Mouse (Mus musculus) forebrain, embryonic 12.5 days (tissue): Measurements from ENCODE around the gene Mamdc2. TPM values are rescaled to one million over a fixed set of nuclear protein-coding genes. Genes with fewer than 3 reads are reported as not detected.

Source experiments
- ATAC-seq: fragments of 200-750 bp; cut with Nextera tagmentation; 2 replicates; pipeline ENCODE4 v1.8.0; 2017; ENCODE audit warnings: moderate TSS enrichment; ENCODE audit not compliant: low FRiP score
- H3K27ac ChIP-seq: fragments of 300-500 bp; sonication (generic); 2 replicates; pipeline ENCODE4 v1.5.1; 2016; ENCODE audit warnings: mild to moderate bottlenecking
- H3K27me3 ChIP-seq: fragments of 300-500 bp; sonication (generic); 2 replicates; pipeline ENCODE4 v1.6.1; 2016; ENCODE audit warnings: mild to moderate bottlenecking
- H3K36me3 ChIP-seq: fragments of 300-500 bp; sonication (generic); replicated peaks from 2 replicates; pipeline ENCODE4 v1.6.1; 2016; ENCODE audit warnings: mild to moderate bottlenecking
- H3K4me1 ChIP-seq: fragments of 300-500 bp; sonication (generic); 2 replicates; pipeline ENCODE4 v1.6.1; 2016
- H3K4me2 ChIP-seq: fragments of 300-500 bp; sonication (generic); 2 replicates; pipeline ENCODE4 v1.6.1; 2016; ENCODE audit warnings: mild to moderate bottlenecking, moderate library complexity
- H3K4me3 ChIP-seq: fragments of 300-500 bp; sonication (generic); replicated peaks from 2 replicates; pipeline ENCODE4 v1.5.1; 2016; ENCODE audit warnings: mild to moderate bottlenecking
- H3K9ac ChIP-seq: fragments of 300-500 bp; sonication (generic); 2 replicates; pipeline ENCODE4 v1.6.1; 2016; ENCODE audit warnings: mild to moderate bottlenecking
- H3K9me3 ChIP-seq: fragments of 300-500 bp; sonication (generic); 2 replicates; pipeline ENCODE4 v1.6.1; 2016
- WGBS: fragments of 180-500 bp; shearing (Covaris S2); methylation state at CpG from one replicate; pipeline ENCODE4 v1.1.7; 2016; 5-methylcytosine and 5-hydroxymethylcytosine counted together
- polyA plus RNA-seq: library from polyadenylated mRNA; unstranded; fragments of >200 nt; fragmentation: Nextera tagmentation; extraction: Ambion mirVana; gene quantifications from 2 replicates; pipeline ENCODE4 v1.2.1, GENCODE M21; 2016

Gene Mamdc2
- polyA plus RNA-seq, 1 experiment from 2014 or later, result 1.5 TPM

- ATAC-seq, result no peak
- Histone ChIP-seq H3K27ac (no peak overlapping the region), H3K36me3 (no peaks in the 10 kb centered on the region), H3K27me3 (no peaks in the 10 kb centered on the region), H3K9me3 (no peaks in the 10 kb centered on the region), H3K4me1 (no peaks in the 10 kb centered on the region), H3K4me2 (no peak overlapping the region), H3K9ac (no peak overlapping the region), H3K4me3 (no peak overlapping the region)
- 91% methylated on average over 1 of the region's 1 CpGs for WGBS
Measured at GRCm38 (mm10) chr19:23298917-23299316, 149.3 kb downstream of the Mamdc2 start.

GRCm38 (mm10) chr19:23297191-23297590, 151.1 kb downstream of the Mamdc2 start:
- no peak for ATAC-seq

GRCm38 (mm10) chr19:23289251-23289650, 159.0 kb downstream of the Mamdc2 start:
- Histone ChIP-seq H3K4me2 (no peak overlapping the region), H3K9me3 (no peaks in the 10 kb centered on the region), H3K27ac (no peak overlapping the region), H3K9ac (no peak overlapping the region), H3K27me3 (no peaks in the 10 kb centered on the region), H3K4me3 (no peak overlapping the region), H3K36me3 (no peaks in the 10 kb centered on the region), H3K4me1 (no peaks in the 10 kb centered on the region)
- WGBS, result 79% methylated on average over 1 of the region's 1 CpGs
- no peak for ATAC-seq

More at GRCm38 (mm10) chr19:23297191-23297590, 151.1 kb downstream of the Mamdc2 start:
- Histone ChIP-seq H3K9ac (no peak overlapping the region), H3K4me2 (no peak overlapping the region), H3K4me3 (no peak overlapping the region), H3K27ac (no peak overlapping the region), H3K36me3 (no peaks in the 10 kb centered on the region), H3K9me3 (no peaks in the 10 kb centered on the region), H3K4me1 (no peaks in the 10 kb centered on the region), H3K27me3 (no peaks in the 10 kb centered on the region)

- no peaks in the 10 kb centered on the region for H3K27me3 ChIP-seq
- 53% methylated on average over 8 of the region's 8 CpGs for WGBS
Measured at GRCm38 (mm10) chr19:23281911-23282660, 166.2 kb downstream of the Mamdc2 start.

DNA sequence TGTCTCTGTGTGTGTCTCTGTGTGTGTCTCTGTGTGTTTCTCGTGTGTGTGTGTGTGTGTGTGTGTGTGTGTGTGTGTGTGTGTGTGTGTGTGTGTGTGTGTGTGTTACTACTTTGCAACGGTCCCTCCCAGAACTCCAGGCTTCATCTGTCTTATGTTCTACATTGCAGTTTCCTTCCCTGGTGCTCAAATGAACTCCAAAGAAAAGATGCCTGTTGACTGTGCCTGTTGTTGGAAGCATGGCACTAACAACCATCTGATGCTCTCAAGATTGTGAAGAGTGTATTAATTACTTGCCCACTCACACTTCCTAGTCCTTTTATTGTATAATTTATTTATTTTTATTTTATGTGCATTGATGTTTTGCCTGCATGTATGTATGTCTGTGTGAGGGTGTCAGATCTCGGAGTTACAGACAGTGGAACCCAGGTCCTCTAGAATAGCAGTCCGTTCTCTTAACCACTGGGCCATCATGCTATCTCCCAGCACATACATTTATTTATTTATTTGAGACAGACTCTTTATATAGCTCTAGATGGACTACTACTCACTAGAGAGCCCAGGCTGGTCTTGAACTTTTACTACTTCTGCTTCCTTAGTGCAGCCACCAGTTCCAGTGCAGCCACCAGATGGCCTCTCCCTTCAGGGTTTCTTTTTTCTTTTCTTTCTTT, 174.1 kb downstream of the Mamdc2 start:
- peak overlapping the region; percentile 78 for H3K27ac ChIP-seq
- 80% methylated on average over 3 of the region's 4 CpGs for WGBS
- H3K4me2 ChIP-seq, result peak overlapping the region; percentile 61

More at GRCm38 (mm10) chr19:23281911-23282660, 166.2 kb downstream of the Mamdc2 start:
- ATAC-seq, result no peak
- H3K4me3 ChIP-seq, result no peak overlapping the region
- H3K4me1 ChIP-seq, result no peaks in the 10 kb centered on the region
- no peak overlapping the region for H3K4me2 ChIP-seq
- no peaks in the 10 kb centered on the region for H3K36me3 ChIP-seq
- no peak overlapping the region for H3K9ac ChIP-seq
- H3K27ac ChIP-seq, result no peak overlapping the region
- no peaks in the 10 kb centered on the region for H3K9me3 ChIP-seq

GRCm38 (mm10) chr19:23273355-23274053, 174.7 kb downstream of the Mamdc2 start, which contains the start of gene Smc5:
Gene Smc5, minus strand, starts transcription at chr19:23273897.
- Histone ChIP-seq H3K4me2 (peak within 1 kb of the TSS; percentile 61), H3K4me3 (peak within 1 kb of the TSS; percentile 86), H3K9me3 (no peaks in the 10 kb centered on the region), H3K36me3 (peaks cover 2% of the 10 kb centered on the region), H3K9ac (peak within 1 kb of the TSS; percentile 91), H3K4me1 (peaks cover 14% of the 10 kb centered on the region), H3K27me3 (no peaks in the 10 kb centered on the region), H3K27ac (peak within 1 kb of the TSS; percentile 78)
- ATAC-seq, result peak; percentile 97
- WGBS, result under 1% methylated on average over 68 of the region's 69 CpGs

More for the DNA sequence above, 174.1 kb downstream of the Mamdc2 start:
- ATAC-seq, result peak; percentile 33
- no peaks in the 10 kb centered on the region for H3K27me3 ChIP-seq
- peaks cover 14% of the 10 kb centered on the region for H3K4me1 ChIP-seq
- peak overlapping the region; percentile 91 for H3K9ac ChIP-seq
- H3K36me3 ChIP-seq, result no peaks in the 10 kb centered on the region
- H3K9me3 ChIP-seq, result no peaks in the 10 kb centered on the region
- peak overlapping the region; percentile 86 for H3K4me3 ChIP-seq

DNA sequence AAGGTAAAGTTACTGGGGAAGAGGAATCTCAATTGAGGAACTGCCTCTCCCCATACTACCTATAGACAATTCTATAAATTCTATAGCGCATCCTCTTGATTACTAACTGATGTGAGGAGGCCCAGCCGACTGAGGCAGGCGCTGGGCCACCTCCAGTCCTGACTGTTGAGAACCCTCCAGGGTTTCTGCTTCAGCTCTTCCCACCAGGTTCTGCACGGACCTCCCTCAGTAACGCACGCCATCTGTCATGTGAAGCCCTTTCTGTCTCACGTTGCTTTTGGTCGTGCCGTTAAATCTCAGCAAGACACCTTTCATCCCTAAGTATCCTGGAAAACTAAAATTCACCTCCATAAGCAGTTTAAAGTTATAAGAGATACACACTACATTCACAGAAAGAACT, 191.5 kb downstream of the Mamdc2 start:
- Histone ChIP-seq H3K27ac (no peak overlapping the region), H3K9me3 (no peaks in the 10 kb centered on the region), H3K4me2 (no peak overlapping the region), H3K36me3 (peaks cover 49% of the 10 kb centered on the region), H3K9ac (no peak overlapping the region), H3K4me1 (no peaks in the 10 kb centered on the region), H3K27me3 (no peaks in the 10 kb centered on the region), H3K4me3 (no peak overlapping the region)
- no peak for ATAC-seq
- 90% methylated on average over 9 of the region's 9 CpGs for WGBS

Other genes with a start within 250 kb of the Mamdc2 start
- gene Smc5, start 174.5 kb downstream of the Mamdc2 start, polyA plus RNA-seq, result 58.6 and 62.6 TPM in 2 replicates
- 0.31 and 0.89 TPM in 2 replicates for gene 1700028P14Rik, start 204.4 kb upstream of the Mamdc2 start, polyA plus RNA-seq
- 9.8 and 10.1 TPM in 2 replicates for gene Ptar1, start 239.0 kb upstream of the Mamdc2 start, polyA plus RNA-seq